Mouse (Mus musculus): ENCODE measurements around the gene Ap4b1. TPM values are rescaled to one million over a fixed set of nuclear protein-coding genes. Genes with fewer than 3 reads are reported as not detected.

The Ap4b1 gene
- total RNA-seq, 1 experiment from 2014 or later, result 48.4 TPM

DNA sequence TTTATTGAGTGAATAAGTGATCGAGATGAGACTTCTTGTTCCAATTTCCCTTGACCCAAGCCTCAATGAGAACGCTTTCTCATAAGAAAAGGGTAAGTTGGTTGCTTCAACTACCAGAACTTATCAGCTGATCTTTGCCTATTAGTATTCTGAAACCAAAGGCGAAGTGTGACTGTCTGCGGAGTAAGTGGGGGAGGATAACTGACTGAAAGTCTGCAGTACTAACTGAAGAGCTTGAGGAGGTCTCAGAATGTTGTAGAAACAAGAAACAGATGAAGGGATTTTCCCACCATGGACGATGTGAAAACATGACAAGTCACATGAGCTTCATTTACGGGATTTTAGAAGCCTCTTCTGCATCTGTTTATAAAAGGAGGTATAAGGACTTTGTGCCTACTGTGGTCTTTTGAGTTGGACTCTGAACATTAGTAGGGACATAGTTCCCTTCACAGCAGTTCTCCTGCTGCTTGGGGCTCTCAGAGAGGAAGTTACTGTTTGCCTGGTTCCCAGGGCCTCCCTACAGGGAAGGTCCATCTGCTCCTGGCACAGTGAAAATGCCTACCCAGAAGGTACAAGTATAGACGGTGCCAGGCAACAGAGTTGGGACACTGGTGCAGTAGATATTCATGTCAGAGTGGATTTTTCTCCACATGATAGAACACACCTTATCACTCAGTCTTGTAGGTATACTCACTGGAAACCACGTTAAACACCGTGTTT lies 41.5 kb downstream of the Ap4b1 start:
- no peak for ATAC-seq (ENCODE audit: extremely low read depth, insufficient number of reproducible peaks, low FRiP score, poor library complexity, severe bottlenecking)

DNA sequence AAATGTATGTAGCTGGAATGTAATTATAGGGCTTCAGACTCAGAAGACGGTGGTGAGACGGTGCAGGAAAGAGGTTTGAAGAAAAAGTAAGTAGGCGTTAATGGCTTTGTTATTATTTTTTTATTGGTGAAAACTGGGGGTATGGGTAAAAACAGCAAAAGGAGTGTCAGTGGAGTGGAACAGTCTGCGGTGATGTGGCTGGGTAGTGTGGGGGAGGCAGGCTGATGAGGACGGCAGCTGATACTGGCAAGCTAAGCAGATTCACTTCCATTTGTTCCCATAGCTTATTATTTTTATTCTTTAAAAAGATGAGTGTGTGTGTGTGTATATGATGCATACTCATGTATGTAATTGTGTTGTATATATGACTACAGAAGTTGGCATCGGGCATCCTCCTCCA lies 42.2 kb downstream of the Ap4b1 start:
- no peak for ATAC-seq (ENCODE audit: extremely low read depth, insufficient number of reproducible peaks, low FRiP score, poor library complexity, severe bottlenecking)

- no peak for ATAC-seq (ENCODE audit: extremely low read depth, insufficient number of reproducible peaks, low FRiP score, poor library complexity, severe bottlenecking)
Measured at GRCm38 (mm10) chr3:103851882-103852281, 42.6 kb downstream of the Ap4b1 start.

GRCm38 (mm10) chr3:103852565-103853299 lies 43.4 kb downstream of the Ap4b1 start:
- ATAC-seq (ENCODE audit: extremely low read depth, insufficient number of reproducible peaks, low FRiP score, poor library complexity, severe bottlenecking), result peak; percentile 87

GRCm38 (mm10) chr3:103853804-103854203 lies 44.5 kb downstream of the Ap4b1 start:
- no peak for ATAC-seq (ENCODE audit: extremely low read depth, insufficient number of reproducible peaks, low FRiP score, poor library complexity, severe bottlenecking)

- no peak for ATAC-seq (ENCODE audit: extremely low read depth, insufficient number of reproducible peaks, low FRiP score, poor library complexity, severe bottlenecking)
Measured at GRCm38 (mm10) chr3:103857036-103857805, 47.9 kb downstream of the Ap4b1 start.

GRCm38 (mm10) chr3:103857977-103858563 lies 48.8 kb downstream of the Ap4b1 start:
- no peak for ATAC-seq (ENCODE audit: extremely low read depth, insufficient number of reproducible peaks, low FRiP score, poor library complexity, severe bottlenecking)

DNA sequence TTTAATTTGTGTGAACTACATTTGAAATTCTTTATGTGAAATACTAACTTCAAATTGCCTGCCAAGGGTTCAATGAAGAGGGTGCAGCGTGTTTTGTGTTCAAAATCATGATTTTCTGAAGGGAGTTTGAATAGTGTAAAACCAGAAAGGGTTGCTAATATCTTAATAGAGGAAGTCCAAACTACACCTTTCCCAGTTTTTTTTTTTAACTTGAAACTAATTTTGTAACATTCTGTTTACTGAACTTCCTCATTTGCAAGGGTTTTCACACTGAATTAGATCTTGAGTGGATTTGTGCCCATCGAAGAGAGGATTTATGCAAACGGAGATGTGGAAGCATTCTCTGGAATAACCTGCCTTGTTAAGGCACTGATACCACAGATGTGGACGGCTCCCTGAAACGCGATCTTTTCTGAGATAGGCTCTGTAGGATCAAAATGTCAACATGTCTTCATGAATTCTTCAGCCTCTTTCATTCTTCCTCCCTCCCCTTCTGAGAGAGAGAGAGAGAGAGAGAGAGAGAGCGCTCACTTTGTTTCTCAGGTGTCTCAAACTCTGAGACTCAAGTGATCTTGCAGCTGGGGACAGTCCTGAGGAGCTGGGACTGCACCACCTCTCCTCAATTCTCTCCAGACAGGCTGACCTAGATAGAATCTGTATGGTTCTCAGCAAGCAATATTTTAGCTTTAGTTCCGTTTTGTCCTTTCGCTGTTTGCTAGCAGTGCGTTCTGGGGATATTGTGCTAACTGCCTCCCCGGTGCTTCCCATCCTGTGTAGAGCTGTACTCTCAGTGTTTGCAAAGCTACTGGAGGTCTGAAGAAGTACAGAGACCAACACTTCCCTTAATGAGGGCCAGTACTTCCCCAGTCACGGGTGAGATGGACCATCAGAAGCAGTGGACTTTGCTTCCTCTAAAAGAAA lies 49.8 kb downstream of the Ap4b1 start, which contains the start of gene Ptpn22:
Ptpn22 (plus strand) TSS at position 915 of the 921 bp plus-strand sequence.
- peak; percentile 71 for ATAC-seq (ENCODE audit: extremely low read depth, insufficient number of reproducible peaks, low FRiP score, poor library complexity, severe bottlenecking)

DNA sequence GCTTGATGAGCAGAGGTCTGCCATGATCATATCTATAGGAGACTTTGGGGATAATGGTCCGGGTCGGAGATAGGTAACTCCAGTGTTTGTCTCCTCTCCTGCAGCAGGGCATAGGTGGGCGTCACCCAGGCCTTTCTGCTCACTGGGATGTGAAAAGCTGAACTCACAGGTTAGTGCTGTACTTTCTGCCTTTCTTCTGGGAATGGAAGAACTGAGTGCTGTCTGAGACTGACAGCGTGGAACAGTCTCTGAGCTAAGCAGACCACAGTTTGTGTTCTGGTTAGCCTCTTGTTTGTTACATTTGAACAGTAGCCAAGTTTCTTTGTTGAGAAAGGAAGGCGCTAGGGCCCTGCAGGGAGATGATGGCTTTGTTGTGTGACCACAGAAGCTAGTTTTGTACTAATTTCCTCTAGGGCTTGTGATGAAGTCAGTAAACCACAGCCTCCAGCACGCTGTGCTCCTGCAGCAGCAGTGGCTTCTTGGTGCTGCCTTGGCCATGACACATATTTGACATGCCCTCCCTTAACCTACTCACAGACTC lies 50.6 kb downstream of the Ap4b1 start:
- peak; percentile 64 for ATAC-seq (ENCODE audit: extremely low read depth, insufficient number of reproducible peaks, low FRiP score, poor library complexity, severe bottlenecking)

DNA sequence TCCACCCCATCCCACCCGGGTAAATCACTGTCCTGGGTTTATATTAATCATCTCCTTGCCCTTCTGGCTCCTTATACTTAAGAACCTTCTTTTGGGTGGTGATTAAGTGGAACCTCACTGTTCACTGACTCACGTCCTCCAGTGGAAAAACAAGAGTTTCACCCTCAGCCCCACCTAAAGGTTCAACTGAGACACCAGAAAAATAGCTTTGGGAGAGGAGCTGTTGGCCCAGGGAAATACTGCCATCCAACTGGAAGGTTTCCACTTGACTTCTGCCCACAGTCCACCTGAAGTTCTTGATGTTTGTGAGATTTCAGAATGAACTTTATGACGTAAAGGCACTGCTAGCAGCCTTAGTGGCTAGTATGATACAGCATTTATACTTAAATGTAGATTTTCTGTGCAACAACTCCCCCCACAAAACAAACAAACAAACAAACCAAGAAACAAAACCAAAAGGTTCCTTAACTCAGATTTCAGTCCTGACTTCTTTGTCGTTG lies 53.5 kb downstream of the Ap4b1 start:
- no peak for ATAC-seq (ENCODE audit: extremely low read depth, insufficient number of reproducible peaks, low FRiP score, poor library complexity, severe bottlenecking)

DNA sequence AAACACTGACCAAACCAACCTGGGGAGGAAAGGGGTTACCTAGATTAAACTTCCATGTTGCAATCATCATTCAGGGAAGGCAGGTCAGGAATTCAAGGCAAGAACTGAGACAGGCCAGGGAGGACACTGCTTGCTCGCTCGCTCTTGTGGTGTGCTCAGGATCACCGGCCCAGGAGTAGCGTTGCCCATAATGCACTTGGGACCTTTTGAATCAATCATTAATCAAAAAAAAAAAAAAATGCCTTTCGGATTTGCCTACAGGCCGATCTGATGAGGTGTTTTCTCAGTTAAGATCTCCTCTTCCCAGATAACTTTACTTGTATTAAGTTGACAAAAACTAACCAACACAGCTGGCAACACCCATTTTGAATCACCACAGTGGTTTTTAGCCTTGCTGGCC lies 54.9 kb downstream of the Ap4b1 start:
- ATAC-seq (ENCODE audit: extremely low read depth, insufficient number of reproducible peaks, low FRiP score, poor library complexity, severe bottlenecking), result no peak

DNA sequence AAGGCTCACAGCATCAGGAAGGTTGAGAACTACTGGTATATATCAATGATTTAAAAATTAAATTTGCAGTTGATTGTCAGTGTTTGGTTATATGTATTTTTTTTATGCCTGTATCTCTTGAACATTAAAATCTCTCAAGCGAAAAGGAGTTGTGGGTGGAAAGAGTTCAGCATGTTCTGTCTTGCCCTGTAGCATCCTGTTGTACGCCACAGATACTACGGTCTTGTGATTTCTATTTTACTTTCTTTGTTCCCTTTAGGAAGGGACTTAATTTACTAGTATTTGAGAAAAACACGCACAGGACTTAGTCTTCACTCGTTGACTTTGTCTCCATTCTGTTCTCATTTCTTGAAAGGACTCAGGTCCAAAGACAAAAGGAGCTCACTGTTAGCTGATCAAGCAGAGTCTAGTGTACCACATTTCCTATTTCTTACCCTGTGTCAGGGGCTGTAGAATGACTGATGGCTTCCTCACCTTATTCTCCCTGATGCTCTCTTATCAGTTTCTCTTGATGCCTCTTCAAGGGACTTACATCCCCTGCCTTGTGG lies 58.2 kb downstream of the Ap4b1 start:
- ATAC-seq (ENCODE audit: extremely low read depth, insufficient number of reproducible peaks, low FRiP score, poor library complexity, severe bottlenecking), result peak; percentile 37; the same call in 1 of the 2 replicates

DNA sequence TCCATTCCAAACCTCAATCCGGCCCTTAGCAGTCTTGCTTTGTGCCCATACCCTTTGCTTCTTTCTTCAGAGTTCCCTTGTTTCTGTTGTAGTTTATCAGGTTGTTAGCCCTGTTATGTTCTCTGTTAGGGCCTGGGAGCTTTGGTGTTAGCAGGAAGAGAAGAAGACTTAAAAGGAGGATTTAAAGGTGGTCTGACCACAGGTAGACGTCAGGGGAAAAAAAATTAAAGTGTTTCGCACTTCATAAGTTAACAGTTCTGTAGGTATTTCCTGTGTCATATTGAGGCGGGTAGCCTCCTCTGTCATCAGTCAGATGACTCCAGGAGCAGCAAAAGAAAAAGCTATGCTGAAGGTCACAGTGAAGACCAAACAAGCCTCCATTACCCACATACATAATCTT lies 58.7 kb downstream of the Ap4b1 start:
- peak; percentile 30; the same call in 1 of the 2 replicates for ATAC-seq (ENCODE audit: extremely low read depth, insufficient number of reproducible peaks, low FRiP score, poor library complexity, severe bottlenecking)

Other genes starting within 250 kb of the Ap4b1 start
- 0.12 and 0.47 TPM in 2 replicates for gene Syt6, start 234.3 kb upstream of the Ap4b1 start, total RNA-seq (2017)
- 0.58 and 0.74 TPM in 2 replicates for gene Atg4a-ps, start 163.5 kb upstream of the Ap4b1 start, total RNA-seq (2017)
- gene Olfml3, start 71.5 kb upstream of the Ap4b1 start, total RNA-seq (2017), result 5.9 and 7.0 TPM in 2 replicates
- gene Gm10964, start 70.2 kb upstream of the Ap4b1 start, total RNA-seq (2017), result not detected in 2 replicates
- 231 and 247 TPM in 2 replicates for gene Hipk1, start 18.0 kb upstream of the Ap4b1 start, total RNA-seq (2017)
- gene Dclre1b, start 76 bp upstream of the Ap4b1 start, total RNA-seq (2017), result 13.1 and 15.6 TPM in 2 replicates
- not detected in 2 replicates for gene Gm43064, start 53 bp downstream of the Ap4b1 start, total RNA-seq (2017)
- 1.5 and 2.5 TPM in 2 replicates for gene Bcl2l15, start 23.1 kb downstream of the Ap4b1 start, total RNA-seq (2017)
- gene Ptpn22, start 50.3 kb downstream of the Ap4b1 start, total RNA-seq (2017), result 93.7 and 107 TPM in 2 replicates
- gene Rsbn1, start 104.6 kb downstream of the Ap4b1 start, total RNA-seq (2017), result 51.4 and 52.8 TPM in 2 replicates
- 26.7 and 39.9 TPM in 2 replicates for gene Phtf1, start 158.6 kb downstream of the Ap4b1 start, total RNA-seq (2017)

Measured in neutrophil, adult 5-6 weeks (primary cell).